Mouse (Mus musculus): ENCODE measurements around the gene Ankrd27. TPM values are rescaled to one million over a fixed set of nuclear protein-coding genes. Genes with fewer than 3 reads are reported as not detected.
A peak's percentile ranks its signal among the peaks of the same experiment; 100 is the strongest.
"Not testable (repeated sequence)": the region's sequence is repeated elsewhere in the genome, so short reads cannot be mapped to it uniquely, and the experiment has no call there.

Gene Ankrd27
- total RNA-seq (2021) = 10 to 100 TPM; 30.5 to 32.1 TPM
- long read RNA-seq, experiment 1, full-length matches to known transcripts = 10 of 24 reads
- long read RNA-seq, experiment 1, partial matches to known transcripts = 4 of 24 reads
- long read RNA-seq, experiment 1, other reads (novel, unspliced or antisense) = 10 of 24 reads
- long read RNA-seq, experiment 2, full-length matches to known transcripts = 19 of 35 reads
- long read RNA-seq, experiment 2, partial matches to known transcripts = 4 of 35 reads
- long read RNA-seq, experiment 2, other reads (novel, unspliced or antisense) = 12 of 35 reads

GRCm38 (mm10) chr7:35586055-35586905 is at the start of gene Ankrd27:
Ankrd27 (plus strand) TSS chr7:35586244.
- DNase-seq (ENCODE audit: low spot score in 2 of 2) = peak; percentile 80 to 91

- DNase-seq (ENCODE audit: low spot score in 2 of 2) = no peak
Observed at GRCm38 (mm10) chr7:35537562-35537961, 48.5 kb upstream of the Ankrd27 start, which contains the start of gene Tdrd12. Tdrd12 (minus strand) TSS chr7:35537745.

GRCm38 (mm10) chr7:35545881-35546280 is 40.2 kb upstream of the Ankrd27 start:
- peak in 1 of 2 experiments; percentile 48 for DNase-seq (ENCODE audit: low spot score in 2 of 2)

GRCm38 (mm10) chr7:35553751-35554604 is 32.1 kb upstream of the Ankrd27 start:
- DNase-seq (ENCODE audit: low spot score in 2 of 2) = no peak

- no peak for DNase-seq (ENCODE audit: low spot score in 2 of 2)
Observed at GRCm38 (mm10) chr7:35554605-35555175, 31.4 kb upstream of the Ankrd27 start.

- peak; percentile 84 to 88 for DNase-seq (ENCODE audit: low spot score in 2 of 2)
Observed at GRCm38 (mm10) chr7:35555224-35556204, 30.5 kb upstream of the Ankrd27 start.

GRCm38 (mm10) chr7:35556205-35556603 is 29.8 kb upstream of the Ankrd27 start, which contains the start of gene Nudt19:
Nudt19 (minus strand) TSS chr7:35556304.
- no peak for DNase-seq (ENCODE audit: low spot score in 2 of 2)

- DNase-seq (ENCODE audit: low spot score in 2 of 2) = no peak
Observed at GRCm38 (mm10) chr7:35556905-35557304, 29.1 kb upstream of the Ankrd27 start.

GRCm38 (mm10) chr7:35557577-35557976 is 28.5 kb upstream of the Ankrd27 start:
- DNase-seq (ENCODE audit: low spot score in 2 of 2) = no peak

- no peak for DNase-seq (ENCODE audit: low spot score in 2 of 2)
Observed at GRCm38 (mm10) chr7:35558681-35559080, 27.4 kb upstream of the Ankrd27 start.

GRCm38 (mm10) chr7:35559838-35560237 is 26.2 kb upstream of the Ankrd27 start:
- no peak for DNase-seq (ENCODE audit: low spot score in 2 of 2)

GRCm38 (mm10) chr7:35563071-35563470 is 23.0 kb upstream of the Ankrd27 start:
- no peak for DNase-seq (ENCODE audit: low spot score in 2 of 2)

- DNase-seq (ENCODE audit: low spot score in 2 of 2) = no peak
Observed at GRCm38 (mm10) chr7:35564067-35564865, 21.8 kb upstream of the Ankrd27 start.

GRCm38 (mm10) chr7:35564872-35565271 is 21.2 kb upstream of the Ankrd27 start:
- not testable (repeated sequence) for DNase-seq (ENCODE audit: low spot score in 2 of 2)

- not testable (repeated sequence) for DNase-seq (ENCODE audit: low spot score in 2 of 2)
Observed at GRCm38 (mm10) chr7:35565965-35566364, 20.1 kb upstream of the Ankrd27 start.

GRCm38 (mm10) chr7:35569724-35570123 is 16.3 kb upstream of the Ankrd27 start:
- not testable (repeated sequence) for DNase-seq (ENCODE audit: low spot score in 2 of 2)

- DNase-seq (ENCODE audit: low spot score in 2 of 2) = not testable (repeated sequence)
Observed at GRCm38 (mm10) chr7:35570883-35571282, 15.2 kb upstream of the Ankrd27 start.

- DNase-seq (ENCODE audit: low spot score in 2 of 2) = peak in 1 of 2 experiments; percentile 33
Observed at GRCm38 (mm10) chr7:35579849-35580248, 6.2 kb upstream of the Ankrd27 start.

GRCm38 (mm10) chr7:35582719-35583118 is 3.3 kb upstream of the Ankrd27 start:
- no peak for DNase-seq (ENCODE audit: low spot score in 2 of 2)

Data from gastrocnemius, postnatal 4 days (tissue).